Mouse (Mus musculus): ENCODE results near the gene Apba2. TPM values are rescaled to one million over a fixed set of nuclear protein-coding genes. Genes with fewer than 3 reads are reported as not detected.

Apba2 gene
- polyA plus RNA-seq, 1 experiment, result not detected

- Histone ChIP-seq H3K36me3 (ENCODE audit: control insufficient read depth, insufficient read depth) (no peaks in the 10 kb centered on the region), H3K27me3 (ENCODE audit: control insufficient read depth, insufficient read depth, insufficient read length) (no peaks in the 10 kb centered on the region), H3K79me2 (ENCODE audit: control insufficient read depth, insufficient read depth) (no peaks in the 10 kb centered on the region), H3K79me3 (ENCODE audit: low read depth) (no peaks in the 10 kb centered on the region), H3ac (ENCODE audit: control insufficient read depth, insufficient read length, low read depth) (no peak overlapping the region), H3K4me3 (ENCODE audit: insufficient read depth, poor library complexity, severe bottlenecking) (no peak overlapping the region)
- TF ChIP-seq MYOD1 (IDR thresholded peaks at IDR 0.05; ENCODE audit: control insufficient read depth, insufficient read length, low read depth), result no peak
- TF ChIP-seq MAX (IDR thresholded peaks at IDR 0.05), result no peak
- no peak for TF ChIP-seq CTCF (IDR thresholded peaks at IDR 0.05; ENCODE audit: control insufficient read depth, insufficient read depth, insufficient read length)
- no peak for TF ChIP-seq MYOG (IDR thresholded peaks at IDR 0.05; ENCODE audit: control insufficient read depth, extremely low read depth, insufficient read length)
- no peak for TF ChIP-seq CEBPB (IDR thresholded peaks at IDR 0.05; ENCODE audit: low read depth)
- no peak for TF ChIP-seq USF1 (IDR thresholded peaks at IDR 0.05; ENCODE audit: low read depth)
- TF ChIP-seq FOSL1 (IDR thresholded peaks at IDR 0.05; ENCODE audit: insufficient read depth, low read length, poor library complexity, severe bottlenecking), result no peak
These were observed 228.3 kb downstream of the Apba2 start for GRCm38 (mm10) chr7:64729785-64730184.

GRCm38 (mm10) chr7:64739131-64739530 lies 237.6 kb downstream of the Apba2 start:
- H3K79me3 ChIP-seq (ENCODE audit: low read depth), result no peaks in the 10 kb centered on the region
- H3K36me3 ChIP-seq (ENCODE audit: control insufficient read depth, insufficient read depth), result no peaks in the 10 kb centered on the region
- H3K79me2 ChIP-seq (ENCODE audit: control insufficient read depth, insufficient read depth), result no peaks in the 10 kb centered on the region
- no peak overlapping the region for H3ac ChIP-seq (ENCODE audit: control insufficient read depth, insufficient read length, low read depth)
- TF ChIP-seq CEBPB (IDR thresholded peaks at IDR 0.05; ENCODE audit: low read depth) (no peak), MYOD1 (IDR thresholded peaks at IDR 0.05; ENCODE audit: control insufficient read depth, insufficient read length, low read depth) (no peak), MYOG (IDR thresholded peaks at IDR 0.05; ENCODE audit: control insufficient read depth, extremely low read depth, insufficient read length) (no peak), USF1 (IDR thresholded peaks at IDR 0.05; ENCODE audit: low read depth) (no peak), FOSL1 (IDR thresholded peaks at IDR 0.05; ENCODE audit: insufficient read depth, low read length, poor library complexity, severe bottlenecking) (no peak), MAX (IDR thresholded peaks at IDR 0.05) (no peak), CTCF (IDR thresholded peaks at IDR 0.05; ENCODE audit: control insufficient read depth, insufficient read depth, insufficient read length) (no peak)
- peaks cover 7% of the 10 kb centered on the region for H3K27me3 ChIP-seq (ENCODE audit: control insufficient read depth, insufficient read depth, insufficient read length)
- H3K4me3 ChIP-seq (ENCODE audit: insufficient read depth, poor library complexity, severe bottlenecking), result no peak overlapping the region

GRCm38 (mm10) chr7:64741333-64742307 lies 240.1 kb downstream of the Apba2 start:
- TF ChIP-seq CEBPB (IDR thresholded peaks at IDR 0.05; ENCODE audit: low read depth), result no peak
- peak; percentile 85 for TF ChIP-seq CTCF (IDR thresholded peaks at IDR 0.05; ENCODE audit: control insufficient read depth, insufficient read depth, insufficient read length)
- no peak for TF ChIP-seq MAX (IDR thresholded peaks at IDR 0.05)
- TF ChIP-seq FOSL1 (IDR thresholded peaks at IDR 0.05; ENCODE audit: insufficient read depth, low read length, poor library complexity, severe bottlenecking), result no peak
- Histone ChIP-seq H3K27me3 (ENCODE audit: control insufficient read depth, insufficient read depth, insufficient read length) (peaks cover 12% of the 10 kb centered on the region), H3ac (ENCODE audit: control insufficient read depth, insufficient read length, low read depth) (no peak overlapping the region), H3K36me3 (ENCODE audit: control insufficient read depth, insufficient read depth) (no peaks in the 10 kb centered on the region), H3K79me2 (ENCODE audit: control insufficient read depth, insufficient read depth) (no peaks in the 10 kb centered on the region), H3K79me3 (ENCODE audit: low read depth) (no peaks in the 10 kb centered on the region), H3K4me3 (ENCODE audit: insufficient read depth, poor library complexity, severe bottlenecking) (no peak overlapping the region)

GRCm38 (mm10) chr7:64743610-64744009 lies 242.1 kb downstream of the Apba2 start:
- Histone ChIP-seq H3K4me3 (ENCODE audit: insufficient read depth, poor library complexity, severe bottlenecking) (no peak overlapping the region), H3K36me3 (ENCODE audit: control insufficient read depth, insufficient read depth) (no peaks in the 10 kb centered on the region), H3ac (ENCODE audit: control insufficient read depth, insufficient read length, low read depth) (no peak overlapping the region), H3K79me2 (ENCODE audit: control insufficient read depth, insufficient read depth) (no peaks in the 10 kb centered on the region), H3K79me3 (ENCODE audit: low read depth) (no peaks in the 10 kb centered on the region), H3K27me3 (ENCODE audit: control insufficient read depth, insufficient read depth, insufficient read length) (peaks cover 12% of the 10 kb centered on the region)
- TF ChIP-seq MYOG (IDR thresholded peaks at IDR 0.05; ENCODE audit: control insufficient read depth, extremely low read depth, insufficient read length) (no peak), CEBPB (IDR thresholded peaks at IDR 0.05; ENCODE audit: low read depth) (no peak)

GRCm38 (mm10) chr7:64751465-64751864 lies 250.0 kb downstream of the Apba2 start:
- Histone ChIP-seq H3K79me3 (ENCODE audit: low read depth) (no peaks in the 10 kb centered on the region), H3K4me3 (ENCODE audit: insufficient read depth, poor library complexity, severe bottlenecking) (no peak overlapping the region), H3K79me2 (ENCODE audit: control insufficient read depth, insufficient read depth) (no peaks in the 10 kb centered on the region), H3ac (ENCODE audit: control insufficient read depth, insufficient read length, low read depth) (no peak overlapping the region), H3K27me3 (ENCODE audit: control insufficient read depth, insufficient read depth, insufficient read length) (no peaks in the 10 kb centered on the region), H3K36me3 (ENCODE audit: control insufficient read depth, insufficient read depth) (no peaks in the 10 kb centered on the region)
- TF ChIP-seq CTCF (IDR thresholded peaks at IDR 0.05; ENCODE audit: control insufficient read depth, insufficient read depth, insufficient read length) (peak; percentile 77), MYOG (IDR thresholded peaks at IDR 0.05; ENCODE audit: control insufficient read depth, extremely low read depth, insufficient read length) (no peak), USF1 (IDR thresholded peaks at IDR 0.05; ENCODE audit: low read depth) (no peak), FOSL1 (IDR thresholded peaks at IDR 0.05; ENCODE audit: insufficient read depth, low read length, poor library complexity, severe bottlenecking) (no peak), MYOD1 (IDR thresholded peaks at IDR 0.05; ENCODE audit: control insufficient read depth, insufficient read length, low read depth) (no peak), CEBPB (IDR thresholded peaks at IDR 0.05; ENCODE audit: low read depth) (no peak), MAX (IDR thresholded peaks at IDR 0.05) (no peak)

- Histone ChIP-seq H3ac (ENCODE audit: control insufficient read depth, insufficient read length, low read depth) (no peak overlapping the region), H3K79me3 (ENCODE audit: low read depth) (no peaks in the 10 kb centered on the region), H3K4me3 (ENCODE audit: insufficient read depth, poor library complexity, severe bottlenecking) (no peak overlapping the region), H3K27me3 (ENCODE audit: control insufficient read depth, insufficient read depth, insufficient read length) (no peaks in the 10 kb centered on the region), H3K79me2 (ENCODE audit: control insufficient read depth, insufficient read depth) (no peaks in the 10 kb centered on the region), H3K36me3 (ENCODE audit: control insufficient read depth, insufficient read depth) (no peaks in the 10 kb centered on the region)
- TF ChIP-seq USF1 (IDR thresholded peaks at IDR 0.05; ENCODE audit: low read depth) (no peak), MYOG (IDR thresholded peaks at IDR 0.05; ENCODE audit: control insufficient read depth, extremely low read depth, insufficient read length) (no peak), MYOD1 (IDR thresholded peaks at IDR 0.05; ENCODE audit: control insufficient read depth, insufficient read length, low read depth) (no peak), FOSL1 (IDR thresholded peaks at IDR 0.05; ENCODE audit: insufficient read depth, low read length, poor library complexity, severe bottlenecking) (no peak), MAX (IDR thresholded peaks at IDR 0.05) (no peak), CTCF (IDR thresholded peaks at IDR 0.05; ENCODE audit: control insufficient read depth, insufficient read depth, insufficient read length) (no peak), CEBPB (IDR thresholded peaks at IDR 0.05; ENCODE audit: low read depth) (no peak)
These were observed 250.6 kb downstream of the Apba2 start for GRCm38 (mm10) chr7:64752133-64752532.
